Mouse (Mus musculus): ENCODE measurements around the gene Lama1.
"Not testable (repeated sequence)": the region's sequence is repeated elsewhere in the genome, so short reads cannot be mapped to it uniquely, and the experiment has no call there.

The Lama1 gene

GRCm38 (mm10) chr17:67837351-67838090 is 140.5 kb downstream of the Lama1 start:
- DNase-seq (ENCODE audit: extremely low spot score): peak; percentile 72

GRCm38 (mm10) chr17:67838948-67839347 is 141.9 kb downstream of the Lama1 start:
- DNase-seq (ENCODE audit: extremely low spot score): no peak

GRCm38 (mm10) chr17:67841494-67841893 is 144.4 kb downstream of the Lama1 start:
- not testable (repeated sequence) for DNase-seq (ENCODE audit: extremely low spot score)

- no peak for DNase-seq (ENCODE audit: extremely low spot score)
These were observed 164.1 kb downstream of the Lama1 start for GRCm38 (mm10) chr17:67861080-67861630.

- DNase-seq (ENCODE audit: extremely low spot score): peak; percentile 59
These were observed 164.9 kb downstream of the Lama1 start for GRCm38 (mm10) chr17:67861744-67862535.

- DNase-seq (ENCODE audit: extremely low spot score): no peak
These were observed 167.3 kb downstream of the Lama1 start for GRCm38 (mm10) chr17:67864363-67864762.

- DNase-seq (ENCODE audit: extremely low spot score): no peak
These were observed 167.9 kb downstream of the Lama1 start for GRCm38 (mm10) chr17:67864912-67865311.

- no peak for DNase-seq (ENCODE audit: extremely low spot score)
These were observed 169.0 kb downstream of the Lama1 start for GRCm38 (mm10) chr17:67866026-67866425.

- DNase-seq (ENCODE audit: extremely low spot score): peak; percentile 25
These were observed 169.6 kb downstream of the Lama1 start for GRCm38 (mm10) chr17:67866541-67867241.

- DNase-seq (ENCODE audit: extremely low spot score): peak; percentile 51
These were observed 172.9 kb downstream of the Lama1 start for GRCm38 (mm10) chr17:67869731-67870601.

All from embryo, embryonic 9.5 days (tissue).